Mouse (Mus musculus): ENCODE measurements around the gene Trpc4ap. TPM values are rescaled to one million over a fixed set of nuclear protein-coding genes. Genes with fewer than 3 reads are reported as not detected.

Trpc4ap gene
- total RNA-seq, 2 experiments from 2014 or later: 130 to 146 TPM

DNA sequence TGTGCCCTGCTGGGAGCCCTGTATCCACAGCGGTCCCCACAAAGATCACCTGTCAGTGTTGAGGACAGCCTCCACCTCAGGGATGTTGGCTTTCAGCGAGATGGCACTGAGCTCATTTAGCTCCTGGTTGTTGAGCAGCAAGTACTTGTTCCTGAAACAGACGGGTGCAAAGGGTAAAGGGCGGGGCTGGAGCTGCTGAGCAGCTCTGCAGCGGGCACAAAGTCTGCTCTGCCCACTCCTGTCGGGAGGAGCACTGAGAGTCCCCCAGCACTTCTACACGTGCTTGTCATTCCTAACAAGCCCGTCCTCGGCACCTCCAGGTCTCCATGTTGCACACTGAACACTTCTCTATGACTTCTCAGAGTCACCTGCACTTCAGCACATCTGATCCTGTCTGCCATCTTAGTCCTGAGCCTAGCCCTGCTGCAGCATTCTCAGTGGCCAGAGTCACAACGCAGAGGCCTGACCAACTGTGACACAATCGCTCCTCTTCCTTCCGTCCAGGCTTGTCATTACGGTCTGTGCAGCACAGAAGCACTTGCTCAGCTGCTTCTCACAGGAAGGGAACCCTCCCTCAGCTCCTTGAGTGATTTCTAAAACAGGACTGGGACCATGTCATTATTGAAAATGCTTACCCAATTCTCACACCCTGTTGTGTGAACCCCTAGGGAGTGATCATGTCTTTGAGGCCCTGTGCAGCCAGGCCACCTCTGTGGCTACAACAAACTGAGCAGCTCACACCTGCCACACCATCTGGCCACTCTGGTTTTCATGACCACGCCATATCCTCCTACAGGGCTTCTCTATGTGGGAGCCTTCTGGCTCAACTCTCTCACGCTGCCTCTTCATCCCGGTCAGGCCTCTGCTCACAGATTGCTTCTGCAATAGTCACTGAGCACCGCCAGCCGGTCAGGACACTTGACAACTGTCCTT is 50.4 kb downstream of the Trpc4ap start:
- DNase-seq: no peak

- DNase-seq: peak in 1 of 2 experiments; percentile 31
These were observed 51.5 kb downstream of the Trpc4ap start for GRCm38 (mm10) chr2:155640656-155641055.

GRCm38 (mm10) chr2:155637411-155637810 is 54.8 kb downstream of the Trpc4ap start:
- DNase-seq: no peak

GRCm38 (mm10) chr2:155636881-155637280 is 55.3 kb downstream of the Trpc4ap start:
- no peak for DNase-seq

GRCm38 (mm10) chr2:155635961-155636360 is 56.2 kb downstream of the Trpc4ap start:
- DNase-seq: no peak

DNA sequence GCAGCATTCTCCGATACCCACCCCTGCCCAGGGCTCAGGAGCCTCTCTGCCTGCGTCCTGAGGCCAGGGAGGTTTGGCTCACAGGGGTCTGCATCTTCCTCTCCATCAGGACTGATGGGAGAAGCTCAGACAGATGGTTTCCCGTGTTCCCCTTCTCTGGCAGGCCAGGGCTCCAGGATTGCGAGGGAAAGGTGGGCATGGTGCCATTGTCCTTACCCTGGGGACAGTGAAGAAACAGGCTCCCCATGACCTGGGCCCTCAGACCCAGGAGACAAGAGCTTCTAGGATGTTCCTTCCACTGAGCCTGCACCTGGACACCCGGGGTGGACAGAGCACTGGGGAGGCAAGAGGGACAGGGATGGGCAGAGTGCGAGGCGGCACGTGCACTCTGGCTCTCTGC is 57.6 kb downstream of the Trpc4ap start:
- peak in 1 of 2 experiments; percentile 39 for DNase-seq

GRCm38 (mm10) chr2:155633731-155634130 is 58.5 kb downstream of the Trpc4ap start:
- no peak for DNase-seq

GRCm38 (mm10) chr2:155633121-155633520 is 59.1 kb downstream of the Trpc4ap start:
- no peak for DNase-seq

DNA sequence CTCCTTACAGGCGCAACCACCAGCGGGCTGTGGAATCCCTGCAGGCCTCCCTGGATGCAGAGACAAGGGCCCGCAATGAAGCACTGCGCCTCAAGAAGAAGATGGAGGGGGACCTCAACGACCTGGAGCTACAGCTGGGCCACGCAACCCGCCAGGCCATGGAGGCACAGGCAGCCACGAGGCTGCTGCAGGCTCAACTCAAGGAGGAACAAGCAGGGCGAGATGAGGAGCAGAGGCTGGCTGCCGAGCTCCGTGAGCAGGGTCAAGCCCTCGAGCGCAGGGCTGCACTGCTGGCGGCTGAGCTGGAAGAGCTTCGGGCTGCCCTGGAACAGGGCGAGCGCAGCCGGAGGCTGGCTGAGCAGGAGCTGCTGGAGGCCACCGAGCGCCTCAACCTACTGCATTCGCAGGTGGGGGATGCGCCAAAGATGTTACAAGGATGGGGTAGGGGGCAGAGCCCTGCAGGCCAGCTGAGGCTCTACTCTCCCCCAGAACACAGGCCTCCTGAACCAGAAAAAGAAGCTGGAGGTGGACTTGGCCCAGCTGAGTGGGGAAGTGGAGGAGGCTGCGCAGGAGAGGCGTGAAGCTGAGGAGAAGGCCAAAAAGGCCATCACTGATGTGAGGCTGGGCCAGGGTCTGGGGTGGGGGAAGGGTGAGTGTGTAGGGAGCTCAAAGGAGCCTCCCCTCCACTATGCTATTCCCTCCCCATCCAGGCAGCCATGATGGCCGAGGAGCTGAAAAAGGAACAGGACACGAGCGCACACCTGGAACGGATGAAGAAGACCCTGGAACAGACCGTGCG is 59.8 kb downstream of the Trpc4ap start:
- DNase-seq: no peak

GRCm38 (mm10) chr2:155630590-155631416 is 61.4 kb downstream of the Trpc4ap start:
- DNase-seq: peak; percentile 62 to 70

DNA sequence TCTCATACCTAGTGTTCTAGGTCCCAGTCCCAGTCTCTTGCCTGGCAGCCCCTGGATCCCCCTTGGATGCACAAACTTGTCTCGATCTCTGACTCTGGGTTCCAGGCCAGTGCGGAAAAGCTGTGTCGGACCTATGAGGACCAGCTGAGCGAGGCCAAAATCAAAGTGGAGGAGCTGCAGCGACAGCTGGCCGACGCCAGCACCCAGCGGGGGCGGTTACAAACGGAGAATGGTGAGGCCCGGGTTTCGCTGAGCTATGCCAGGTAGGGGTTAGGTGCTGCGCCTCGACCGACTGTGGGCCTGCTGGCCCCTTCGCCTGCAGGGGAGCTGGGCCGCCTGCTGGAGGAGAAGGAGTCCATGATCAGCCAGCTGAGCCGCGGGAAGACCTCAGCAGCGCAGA is 62.0 kb downstream of the Trpc4ap start:
- no peak for DNase-seq

GRCm38 (mm10) chr2:155629231-155629661 is 62.9 kb downstream of the Trpc4ap start:
- peak; percentile 41 to 69 for DNase-seq

DNA sequence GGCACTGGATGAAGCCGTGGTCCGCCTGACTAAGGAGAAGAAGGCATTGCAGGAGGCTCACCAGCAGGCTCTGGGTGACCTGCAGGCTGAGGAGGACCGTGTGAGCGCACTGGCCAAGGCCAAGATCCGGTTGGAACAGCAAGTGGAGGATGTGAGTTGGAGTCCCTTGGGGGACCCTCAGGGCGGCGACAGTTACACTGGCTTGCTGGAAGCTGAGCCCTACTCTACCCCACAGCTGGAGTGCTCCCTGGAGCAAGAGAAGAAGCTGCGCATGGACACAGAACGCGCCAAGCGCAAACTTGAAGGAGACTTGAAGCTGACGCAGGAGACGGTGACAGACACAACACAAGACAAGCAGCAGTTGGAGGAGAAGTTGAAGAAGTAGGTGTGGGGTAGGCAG is 63.7 kb downstream of the Trpc4ap start:
- DNase-seq: no peak

GRCm38 (mm10) chr2:155628112-155628511 is 64.1 kb downstream of the Trpc4ap start:
- DNase-seq: no peak

DNA sequence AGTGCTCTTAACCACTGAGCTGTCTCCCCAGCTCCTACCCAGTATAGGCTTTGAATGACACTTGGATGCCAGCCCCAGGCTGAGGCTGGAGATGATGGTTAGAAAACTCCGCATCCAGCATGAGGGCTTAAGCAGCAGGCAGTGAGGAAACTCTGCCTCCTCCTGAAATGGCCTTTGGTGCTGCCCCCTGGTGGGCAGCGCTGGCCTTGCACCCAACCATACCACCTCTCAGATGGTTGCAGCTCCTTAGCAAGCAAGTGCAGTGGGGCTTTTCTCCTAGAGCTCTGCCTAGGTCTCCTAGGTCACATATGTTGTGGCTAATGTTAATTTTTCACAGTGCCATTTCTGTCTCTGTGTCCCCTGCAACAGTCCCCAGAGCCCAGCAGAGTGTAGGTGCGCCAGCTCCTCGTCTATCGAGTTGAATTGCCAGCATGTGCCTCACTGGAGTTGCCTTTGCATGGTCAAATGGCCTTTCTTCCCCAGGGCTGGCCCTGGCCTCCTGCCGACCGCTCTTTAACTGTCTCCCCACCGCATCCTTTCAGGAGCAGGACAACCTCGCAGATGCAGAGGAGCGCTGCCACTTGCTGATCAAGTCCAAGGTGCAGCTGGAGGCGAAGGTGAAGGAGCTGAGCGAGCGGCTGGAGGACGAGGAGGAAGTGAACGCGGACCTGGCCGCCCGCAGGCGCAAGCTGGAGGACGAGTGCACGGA is 65.0 kb downstream of the Trpc4ap start:
- DNase-seq: peak; percentile 71 to 84

DNA sequence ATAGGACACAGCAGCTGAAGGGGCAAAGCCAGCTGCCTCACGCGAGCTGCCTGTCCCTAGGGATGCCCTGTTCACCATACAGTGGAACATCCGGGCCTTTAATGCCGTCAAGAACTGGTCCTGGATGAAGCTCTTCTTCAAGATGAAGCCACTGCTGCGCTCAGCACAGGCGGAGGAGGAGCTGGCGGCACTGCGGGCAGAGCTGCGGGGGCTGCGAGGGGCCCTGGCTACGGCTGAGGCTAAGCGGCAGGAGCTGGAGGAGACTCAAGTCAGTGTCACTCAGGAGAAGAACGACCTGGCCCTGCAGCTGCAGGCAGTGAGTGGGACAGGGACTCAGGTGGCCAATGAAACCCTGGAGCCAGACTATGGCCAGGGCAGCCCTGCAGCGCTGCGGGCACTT is 65.9 kb downstream of the Trpc4ap start:
- no peak for DNase-seq

DNA sequence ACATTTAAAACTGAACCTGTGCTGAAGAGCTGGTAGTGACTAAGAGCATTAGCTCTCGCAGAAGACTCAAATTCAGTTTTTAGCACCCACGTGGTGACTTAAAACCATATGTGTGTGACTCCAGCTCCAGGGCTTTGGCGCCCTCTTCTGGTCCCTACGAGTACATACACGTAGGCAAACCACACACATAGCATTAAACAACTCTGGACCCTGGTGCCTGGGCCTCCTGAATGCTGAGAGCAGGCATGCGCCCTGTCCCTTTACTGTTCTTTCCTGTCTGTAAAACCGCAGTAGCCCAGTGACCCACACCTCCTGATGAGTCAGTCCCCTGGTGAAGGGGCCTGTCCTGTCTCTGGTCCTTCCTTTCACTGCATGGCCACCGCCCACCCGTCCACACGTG is 67.5 kb downstream of the Trpc4ap start:
- DNase-seq: peak in 1 of 2 experiments; percentile 38

- no peak for DNase-seq
These were observed 68.2 kb downstream of the Trpc4ap start for GRCm38 (mm10) chr2:155623996-155624395.

GRCm38 (mm10) chr2:155622606-155623005 is 69.6 kb downstream of the Trpc4ap start:
- DNase-seq: no peak

GRCm38 (mm10) chr2:155619817-155620216 is 72.4 kb downstream of the Trpc4ap start:
- DNase-seq: peak; percentile 91 to 96

DNA sequence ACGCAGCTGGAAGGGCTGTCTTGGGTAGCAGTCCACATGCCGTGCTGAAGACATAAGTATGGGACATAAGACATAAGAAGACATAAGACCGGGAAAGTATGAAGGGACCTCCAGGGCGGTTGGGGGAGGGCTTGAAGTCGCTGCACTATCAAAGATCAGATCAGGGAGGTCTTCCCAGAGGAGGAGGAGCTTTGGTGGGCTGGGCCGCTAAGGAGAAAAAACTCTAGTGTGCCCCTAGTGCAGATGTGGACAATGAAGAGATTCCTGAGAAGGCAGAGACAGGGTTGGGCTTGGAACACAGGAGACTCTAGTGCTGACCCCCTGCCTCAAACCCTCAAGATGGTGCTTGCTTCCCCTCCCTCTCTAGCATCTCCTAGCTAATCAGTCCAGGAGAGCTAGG is 75.2 kb downstream of the Trpc4ap start:
- DNase-seq: no peak
